Mouse (Mus musculus) G1E (cell line): ENCODE measurements around the gene Akt1s1.
A peak's percentile ranks its signal among the peaks of the same experiment; 100 is the strongest.

Experiments
- CTCF ChIP-seq: IDR thresholded peaks from 2 replicates; pipeline ENCODE4 v1.5.1; 2012; ENCODE audit warnings: low read depth, low read length, inconsistent platforms, mixed read lengths
- GATA1 ChIP-seq: IDR thresholded peaks from 2 replicates; pipeline ENCODE4 v1.6.1; 2012; ENCODE audit warnings: borderline replicate concordance, low read length, inconsistent platforms, mixed read lengths
- GATA2 ChIP-seq: IDR thresholded peaks from 2 replicates; pipeline ENCODE4 v1.6.1; 2012; ENCODE audit warnings: low read depth, low read length, inconsistent platforms, borderline replicate concordance
- POLR2AphosphoS5 ChIP-seq: IDR thresholded peaks from 2 replicates; pipeline ENCODE4 v1.6.1; 2012; ENCODE audit warnings: low read depth, low read length, inconsistent platforms; ENCODE audit not compliant: insufficient replicate concordance
- TAL1 ChIP-seq: conservative IDR thresholded peaks from 2 replicates; pipeline ENCODE4 v1.6.1; 2012; ENCODE audit warnings: low read depth, low read length, inconsistent platforms, mixed read lengths

- TF ChIP-seq CTCF (no peak), TAL1 (no peak), GATA1 (no peak), GATA2 (no peak), POLR2AphosphoS5 (0 out of 2 replicates have a peak, but pooled peaks have one; percentile 26)
Measured at GRCm38 (mm10) chr7:44836423-44837053, 12.3 kb upstream of the Akt1s1 start.
